Mouse (Mus musculus): ENCODE measurements around the gene Atp13a5. TPM values are rescaled to one million over a fixed set of nuclear protein-coding genes. Genes with fewer than 3 reads are reported as not detected.

The Atp13a5 gene
- polyA plus RNA-seq, 1 experiment from 2014 or later = 0.06 TPM

- 43% methylated on average over 5 of the region's 5 CpGs for WGBS (ENCODE audit: insufficient replicate concordance)
- ATAC-seq (no peak), DNase-seq (no peak)
- TF ChIP-seq CTCF (IDR thresholded peaks at IDR 0.05; ENCODE audit: low read depth) (no peak), EP300 (IDR thresholded peaks at IDR 0.05; ENCODE audit: low read depth) (no peak)
- Histone ChIP-seq H3K4me2 (ENCODE audit: low read depth, low read length) (no peak overlapping the region), H3K9ac (replicated peaks) (no peak overlapping the region), H3K27me3 (ENCODE audit: insufficient read depth, low read length) (no peaks in the 10 kb centered on the region), H3K36me3 (replicated peaks; ENCODE audit: insufficient read depth, low read length) (no peaks in the 10 kb centered on the region), H3K9me3 (ENCODE audit: low read length) (no peaks in the 10 kb centered on the region), H3K4me3 (ENCODE audit: low read depth, low read length) (no peak overlapping the region), H3K27ac (ENCODE audit: low read depth) (no peak overlapping the region), H3K4me1 (ENCODE audit: insufficient read depth) (no peaks in the 10 kb centered on the region)
Measured at GRCm38 (mm10) chr16:29198461-29198860, 180.1 kb downstream of the Atp13a5 start.

GRCm38 (mm10) chr16:29195156-29195555, 183.4 kb downstream of the Atp13a5 start:
- Histone ChIP-seq H3K9ac (replicated peaks) (no peak overlapping the region), H3K4me1 (ENCODE audit: insufficient read depth) (no peaks in the 10 kb centered on the region), H3K36me3 (replicated peaks; ENCODE audit: insufficient read depth, low read length) (no peaks in the 10 kb centered on the region), H3K27ac (ENCODE audit: low read depth) (no peak overlapping the region), H3K9me3 (ENCODE audit: low read length) (no peaks in the 10 kb centered on the region), H3K27me3 (ENCODE audit: insufficient read depth, low read length) (no peaks in the 10 kb centered on the region), H3K4me2 (ENCODE audit: low read depth, low read length) (no peak overlapping the region), H3K4me3 (ENCODE audit: low read depth, low read length) (no peak overlapping the region)
- no peak for TF ChIP-seq CTCF (IDR thresholded peaks at IDR 0.05; ENCODE audit: low read depth)
- no peak for TF ChIP-seq EP300 (IDR thresholded peaks at IDR 0.05; ENCODE audit: low read depth)
- no peak for ATAC-seq
- no peak for DNase-seq
- WGBS (ENCODE audit: insufficient replicate concordance) = 65% methylated on average over 1 of the region's 1 CpGs

GRCm38 (mm10) chr16:29193981-29194380, 184.6 kb downstream of the Atp13a5 start:
- H3K36me3 ChIP-seq (replicated peaks; ENCODE audit: insufficient read depth, low read length) = no peaks in the 10 kb centered on the region
- H3K27me3 ChIP-seq (ENCODE audit: insufficient read depth, low read length) = no peaks in the 10 kb centered on the region
- H3K9ac ChIP-seq (replicated peaks) = no peak overlapping the region
- no peaks in the 10 kb centered on the region for H3K9me3 ChIP-seq (ENCODE audit: low read length)
- H3K4me3 ChIP-seq (ENCODE audit: low read depth, low read length) = no peak overlapping the region
- H3K4me2 ChIP-seq (ENCODE audit: low read depth, low read length) = no peak overlapping the region
- no peak for ATAC-seq
- TF ChIP-seq EP300 (IDR thresholded peaks at IDR 0.05; ENCODE audit: low read depth) = no peak
- TF ChIP-seq CTCF (IDR thresholded peaks at IDR 0.05; ENCODE audit: low read depth) = no peak
- no peak overlapping the region for H3K27ac ChIP-seq (ENCODE audit: low read depth)
- 84% methylated on average over 4 of the region's 4 CpGs for WGBS (ENCODE audit: insufficient replicate concordance)
- H3K4me1 ChIP-seq (ENCODE audit: insufficient read depth) = no peaks in the 10 kb centered on the region
- DNase-seq = no peak

GRCm38 (mm10) chr16:29192911-29193310, 185.6 kb downstream of the Atp13a5 start:
- no peaks in the 10 kb centered on the region for H3K36me3 ChIP-seq (replicated peaks; ENCODE audit: insufficient read depth, low read length)
- DNase-seq = no peak
- H3K9me3 ChIP-seq (ENCODE audit: low read length) = no peaks in the 10 kb centered on the region
- H3K4me1 ChIP-seq (ENCODE audit: insufficient read depth) = no peaks in the 10 kb centered on the region
- WGBS (ENCODE audit: insufficient replicate concordance) = 30% methylated on average over 5 of the region's 5 CpGs
- no peaks in the 10 kb centered on the region for H3K27me3 ChIP-seq (ENCODE audit: insufficient read depth, low read length)
- H3K4me3 ChIP-seq (ENCODE audit: low read depth, low read length) = no peak overlapping the region
- H3K9ac ChIP-seq (replicated peaks) = no peak overlapping the region
- TF ChIP-seq CTCF (IDR thresholded peaks at IDR 0.05; ENCODE audit: low read depth) (no peak), EP300 (IDR thresholded peaks at IDR 0.05; ENCODE audit: low read depth) (no peak)
- no peak for ATAC-seq
- no peak overlapping the region for H3K4me2 ChIP-seq (ENCODE audit: low read depth, low read length)
- H3K27ac ChIP-seq (ENCODE audit: low read depth) = no peak overlapping the region

Other genes with a start within 250 kb of the Atp13a5 start
- gene Hrasls, start 169.0 kb downstream of the Atp13a5 start, polyA plus RNA-seq (2015; fragmentation: Nextera tagmentation; extraction: Ambion mirVana) = 0.05 TPM in 1 of 2 replicates, not detected in the other
- gene Atp13a4, start 166.1 kb upstream of the Atp13a5 start, polyA plus RNA-seq (2015; fragmentation: Nextera tagmentation; extraction: Ambion mirVana) = not detected in 2 replicates
- 12.3 and 15.2 TPM in 2 replicates for gene Opa1, start 200.6 kb upstream of the Atp13a5 start, polyA plus RNA-seq (2015; fragmentation: Nextera tagmentation; extraction: Ambion mirVana)